Mouse (Mus musculus) lung, postnatal 0 days (tissue): ENCODE results near the gene Crygn.

ENCODE experiments used
- CTCF ChIP-seq: IDR thresholded peaks from 2 replicates; pipeline ENCODE4 v1.5.1; 2016; ENCODE audit warnings: antibody characterized with exemption, mild to moderate bottlenecking
- EP300 ChIP-seq: IDR thresholded peaks from 2 replicates; pipeline ENCODE4 v1.6.1; 2016; ENCODE audit warnings: antibody characterized with exemption, mild to moderate bottlenecking, control low read depth

- no peak for TF ChIP-seq EP300
- no peak for TF ChIP-seq CTCF
Measured at GRCm38 (mm10) chr5:24741172-24741885, 16.5 kb downstream of the Crygn start.
